Mouse (Mus musculus) kidney, adult 9 months (tissue): Measurements from ENCODE around the gene Exoc4.
A peak's percentile ranks its signal among the peaks of the same experiment; 100 is the strongest.

Source experiments
- DNase-seq: peaks from one replicate; pipeline ENCODE4 v3.0.0; 2022

Gene Exoc4

GRCm38 (mm10) chr6:33958281-33958680 lies 709.4 kb downstream of the Exoc4 start:
- DNase-seq: peak; percentile 76

- peak; percentile 63 for DNase-seq
These were observed 711.9 kb downstream of the Exoc4 start for GRCm38 (mm10) chr6:33960766-33961165.

- DNase-seq: no peak
These were observed 714.2 kb downstream of the Exoc4 start for GRCm38 (mm10) chr6:33963092-33963491.

- DNase-seq: no peak
These were observed 716.7 kb downstream of the Exoc4 start for GRCm38 (mm10) chr6:33965571-33965970.

GRCm38 (mm10) chr6:33968746-33969145 lies 719.9 kb downstream of the Exoc4 start:
- DNase-seq: no peak

GRCm38 (mm10) chr6:33972801-33973200 lies 723.9 kb downstream of the Exoc4 start:
- DNase-seq: no peak

- no peak for DNase-seq
These were observed 727.7 kb downstream of the Exoc4 start for GRCm38 (mm10) chr6:33976576-33976975.

GRCm38 (mm10) chr6:33977448-33977847 lies 728.6 kb downstream of the Exoc4 start:
- no peak for DNase-seq

GRCm38 (mm10) chr6:33977880-33978279 lies 729.0 kb downstream of the Exoc4 start:
- DNase-seq: no peak

GRCm38 (mm10) chr6:33982709-33983108 lies 733.8 kb downstream of the Exoc4 start:
- no peak for DNase-seq

GRCm38 (mm10) chr6:33987132-33987531 lies 738.2 kb downstream of the Exoc4 start:
- no peak for DNase-seq

- DNase-seq: no peak
These were observed 743.5 kb downstream of the Exoc4 start for GRCm38 (mm10) chr6:33992213-33993034.

GRCm38 (mm10) chr6:33993842-33994241 lies 745.0 kb downstream of the Exoc4 start:
- no peak for DNase-seq

GRCm38 (mm10) chr6:33998590-33998989 lies 749.7 kb downstream of the Exoc4 start:
- peak; percentile 9 for DNase-seq

GRCm38 (mm10) chr6:33999530-33999929 lies 750.6 kb downstream of the Exoc4 start:
- DNase-seq: no peak

GRCm38 (mm10) chr6:34000644-34001043 lies 751.8 kb downstream of the Exoc4 start:
- DNase-seq: no peak

- DNase-seq: no peak
These were observed 754.1 kb downstream of the Exoc4 start for GRCm38 (mm10) chr6:34003033-34003432.

- DNase-seq: no peak
These were observed 764.6 kb downstream of the Exoc4 start for GRCm38 (mm10) chr6:34013469-34013868.
